Mouse (Mus musculus) midbrain, embryonic 14.5 days (tissue): ENCODE measurements around the gene 4930467E23Rik. TPM values are rescaled to one million over a fixed set of nuclear protein-coding genes. Genes with fewer than 3 reads are reported as not detected.
A peak's percentile ranks its signal among the peaks of the same experiment; 100 is the strongest.
"Not testable (repeated sequence)": the region's sequence is repeated elsewhere in the genome, so short reads cannot be mapped to it uniquely, and the experiment has no call there.

Experiments
- ATAC-seq: fragments of 200-750 bp; cut with Nextera tagmentation; 2 replicates; pipeline ENCODE4 v1.8.0; 2017; ENCODE audit warnings: moderate number of reproducible peaks, moderate library complexity; ENCODE audit not compliant: low FRiP score, low TSS enrichment
- DNase-seq: peaks from one replicate; pipeline ENCODE4 v3.0.0-alpha.2; 2015
- H3K27ac ChIP-seq: fragments of 300-500 bp; sonication (generic); replicated peaks from 2 replicates; pipeline ENCODE4 v1.5.1; 2014; ENCODE audit warnings: mild to moderate bottlenecking, low read depth, low read length, moderate library complexity
- H3K27me3 ChIP-seq: fragments of 300-500 bp; sonication (generic); 2 replicates; pipeline ENCODE4 v1.6.1; 2014; ENCODE audit warnings: low read length, control low read depth, mixed read lengths; ENCODE audit not compliant: control insufficient read depth, insufficient read depth
- H3K36me3 ChIP-seq: fragments of 300-500 bp; sonication (generic); 2 replicates; pipeline ENCODE4 v1.6.1; 2014; ENCODE audit warnings: low read length, control low read depth; ENCODE audit not compliant: control insufficient read depth, insufficient read depth
- H3K4me1 ChIP-seq: fragments of 300-500 bp; sonication (generic); 2 replicates; pipeline ENCODE4 v1.6.1; 2014; ENCODE audit warnings: mild to moderate bottlenecking, antibody characterized with exemption, low read length, control low read depth; ENCODE audit not compliant: control insufficient read depth, insufficient read depth
- H3K4me2 ChIP-seq: fragments of 300-500 bp; sonication (generic); 2 replicates; pipeline ENCODE4 v1.6.1; 2014; ENCODE audit warnings: mild to moderate bottlenecking, low read length, moderate library complexity
- H3K4me3 ChIP-seq: fragments of 300-500 bp; sonication (generic); replicated peaks from 2 replicates; pipeline ENCODE4 v1.5.1; 2014; ENCODE audit warnings: low read depth, low read length
- H3K9ac ChIP-seq: fragments of 300-500 bp; sonication (generic); replicated peaks from 2 replicates; pipeline ENCODE4 v1.6.1; 2014; ENCODE audit warnings: mild to moderate bottlenecking, low read length, moderate library complexity
- H3K9me3 ChIP-seq: fragments of 300-500 bp; sonication (generic); 2 replicates; pipeline ENCODE4 v1.6.1; 2016; ENCODE audit warnings: low read length, control low read depth, mixed read lengths; ENCODE audit not compliant: control insufficient read depth
- WGBS: fragments of 180-500 bp; shearing (Covaris S2); extraction: QIAGEN DNeasy Blood & Tissue Kit; methylation state at CpG from one replicate; pipeline ENCODE4 v1.1.7; 2014; 5-methylcytosine and 5-hydroxymethylcytosine counted together
- polyA plus RNA-seq: library from polyadenylated mRNA; unstranded; fragments of >200 nt; fragmentation: Nextera tagmentation; extraction: Ambion mirVana; gene quantifications from 2 replicates; pipeline ENCODE4 v1.2.1, GENCODE M21; 2014

The 4930467E23Rik gene
- polyA plus RNA-seq, 1 experiment from 2014 or later = 0.17 TPM

DNA sequence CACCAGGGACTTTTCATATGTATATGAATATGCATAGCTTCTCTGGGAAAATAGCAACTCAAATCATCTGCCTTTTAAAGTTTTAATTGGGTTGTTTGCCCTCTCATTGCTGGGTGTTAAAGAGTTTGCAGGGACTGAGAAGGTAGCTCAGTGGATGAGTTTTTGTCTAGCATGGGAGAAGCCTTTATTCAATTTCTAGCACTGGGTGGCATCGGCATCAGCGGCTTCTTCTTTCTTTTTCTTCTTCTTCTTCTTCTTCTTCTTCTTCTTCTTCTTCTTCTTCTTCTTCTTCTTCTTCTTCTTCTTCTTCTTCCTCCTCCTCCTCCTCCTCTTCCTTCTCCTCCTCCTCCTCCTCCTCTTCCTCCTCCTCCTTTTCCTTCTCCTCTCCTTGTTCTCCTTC, 28.1 kb upstream of the 4930467E23Rik start:
- 92% methylated on average over 2 of the region's 2 CpGs for WGBS
- H3K9me3 ChIP-seq, H3K27ac ChIP-seq, ATAC-seq, H3K9ac ChIP-seq, H3K27me3 ChIP-seq, DNase-seq, H3K4me2 ChIP-seq, H3K4me3 ChIP-seq, H3K36me3 ChIP-seq, H3K4me1 ChIP-seq: not testable (repeated sequence)

GRCm38 (mm10) chr8:19702276-19702675, 27.1 kb upstream of the 4930467E23Rik start:
- WGBS = 70% methylated on average over 2 of the region's 2 CpGs
- H3K4me2 ChIP-seq, H3K9ac ChIP-seq, H3K27ac ChIP-seq, ATAC-seq, H3K4me3 ChIP-seq, H3K9me3 ChIP-seq, H3K27me3 ChIP-seq, DNase-seq, H3K36me3 ChIP-seq, H3K4me1 ChIP-seq: not testable (repeated sequence)

- not testable (repeated sequence) for H3K9me3 ChIP-seq, H3K27me3 ChIP-seq, H3K4me1 ChIP-seq, H3K36me3 ChIP-seq, H3K4me2 ChIP-seq, H3K4me3 ChIP-seq, H3K9ac ChIP-seq, H3K27ac ChIP-seq
- DNase-seq (peak; percentile 95), ATAC-seq (peak; percentile 89)
- WGBS = 45% methylated on average over 13 of the region's 13 CpGs
These were observed 26.2 kb upstream of the 4930467E23Rik start for GRCm38 (mm10) chr8:19702972-19703709.

- not testable (repeated sequence) for ATAC-seq, H3K9ac ChIP-seq, H3K4me3 ChIP-seq
These were observed 25.5 kb upstream of the 4930467E23Rik start for GRCm38 (mm10) chr8:19703906-19704305.

GRCm38 (mm10) chr8:19704441-19705215, 24.7 kb upstream of the 4930467E23Rik start:
- H3K4me2 ChIP-seq, H3K9ac ChIP-seq, H3K4me1 ChIP-seq: not testable (repeated sequence)

More at GRCm38 (mm10) chr8:19703906-19704305, 25.5 kb upstream of the 4930467E23Rik start:
- H3K36me3 ChIP-seq, H3K9me3 ChIP-seq, DNase-seq, H3K4me1 ChIP-seq, H3K4me2 ChIP-seq, H3K27ac ChIP-seq, H3K27me3 ChIP-seq: not testable (repeated sequence)

GRCm38 (mm10) chr8:19705216-19705600, 24.2 kb upstream of the 4930467E23Rik start:
- DNase-seq, H3K4me1 ChIP-seq, ATAC-seq, H3K36me3 ChIP-seq, H3K4me3 ChIP-seq, H3K27me3 ChIP-seq, H3K9ac ChIP-seq, H3K4me2 ChIP-seq, H3K9me3 ChIP-seq, H3K27ac ChIP-seq: not testable (repeated sequence)
- 86% methylated on average over 9 of the region's 9 CpGs for WGBS

More at GRCm38 (mm10) chr8:19704441-19705215, 24.7 kb upstream of the 4930467E23Rik start:
- not testable (repeated sequence) for DNase-seq, H3K4me3 ChIP-seq, H3K27me3 ChIP-seq, ATAC-seq, H3K9me3 ChIP-seq, H3K27ac ChIP-seq, H3K36me3 ChIP-seq
- no CpG with 5 or more reads among the region's 4 CpGs for WGBS

GRCm38 (mm10) chr8:19706101-19706725, 23.2 kb upstream of the 4930467E23Rik start:
- H3K27ac ChIP-seq, H3K4me2 ChIP-seq, H3K4me1 ChIP-seq, H3K4me3 ChIP-seq, ATAC-seq, H3K27me3 ChIP-seq, H3K36me3 ChIP-seq, H3K9me3 ChIP-seq, DNase-seq, H3K9ac ChIP-seq: not testable (repeated sequence)
- 80% methylated on average over 4 of the region's 4 CpGs for WGBS

GRCm38 (mm10) chr8:19706918-19707760, 22.2 kb upstream of the 4930467E23Rik start:
- not testable (repeated sequence) for ATAC-seq, H3K9ac ChIP-seq, H3K9me3 ChIP-seq, H3K27ac ChIP-seq, H3K36me3 ChIP-seq, H3K4me3 ChIP-seq, H3K27me3 ChIP-seq, H3K4me1 ChIP-seq, H3K4me2 ChIP-seq
- WGBS = 72% methylated on average over 7 of the region's 7 CpGs
- peak; percentile 51 for DNase-seq
